Mouse (Mus musculus) heart, adult 2 months (tissue): ENCODE data around the gene Slc47a2. TPM values are rescaled to one million over a fixed set of nuclear protein-coding genes. Genes with fewer than 3 reads are reported as not detected.

ENCODE experiments used
- DNase-seq, 2 experiments: peaks; one replicate each; pipeline ENCODE4 v3.0.0; 2021
- H3K27ac ChIP-seq: fragments of 200-600 bp; 2 replicates; pipeline ENCODE4 v1.8.1; 2022
- H3K27me3 ChIP-seq: fragments of 200-500 bp; 2 replicates; pipeline ENCODE4 v1.6.1; 2012; ENCODE audit warnings: mild to moderate bottlenecking, low read length, inconsistent platforms, mixed read lengths; ENCODE audit not compliant: control insufficient read depth, insufficient read depth
- H3K36me3 ChIP-seq: fragments of 200-500 bp; 2 replicates; pipeline ENCODE4 v1.6.1; 2012; ENCODE audit warnings: low read length, inconsistent platforms; ENCODE audit not compliant: control insufficient read depth, insufficient read depth
- H3K4me1 ChIP-seq: fragments of 200-500 bp; 2 replicates; pipeline ENCODE4 v1.6.1; 2011; ENCODE audit warnings: low read length; ENCODE audit not compliant: control insufficient read depth, insufficient read depth
- H3K4me3 ChIP-seq: fragments of 200-600 bp; 2 replicates; pipeline ENCODE4 v1.8.1; 2022
- H3K79me2 ChIP-seq: fragments of 200-500 bp; replicated peaks from 2 replicates; pipeline ENCODE4 v1.6.1; 2012; ENCODE audit warnings: mild to moderate bottlenecking, inconsistent platforms, low read length, moderate library complexity, mixed read lengths; ENCODE audit not compliant: control insufficient read depth, insufficient read depth
- H3K9ac ChIP-seq: fragments of 200-500 bp; 2 replicates; pipeline ENCODE4 v1.6.1; 2012; ENCODE audit warnings: low read depth, mild to moderate bottlenecking, control low read depth, inconsistent platforms, low read length, mixed read lengths
- CTCF ChIP-seq: fragments of 200-600 bp; IDR thresholded peaks from 2 replicates; pipeline ENCODE4 v1.8.1; 2022; ENCODE audit warnings: antibody characterized with exemption, mild to moderate bottlenecking, moderate library complexity
- EP300 ChIP-seq: fragments of 200-500 bp; IDR thresholded peaks from 2 replicates; pipeline ENCODE4 v1.6.1; 2011; ENCODE audit warnings: low read depth, low read length, control low read depth; ENCODE audit not compliant: insufficient read depth
- POLR2A ChIP-seq: fragments of 200-500 bp; IDR thresholded peaks from 2 replicates; pipeline ENCODE4 v1.6.1; 2011; ENCODE audit warnings: mild to moderate bottlenecking, low read depth, low read length, control low read depth; ENCODE audit not compliant: insufficient read depth
- WGBS: fragments of 180-500 bp; shearing (Covaris S2); methylation state at CpG from one replicate; pipeline ENCODE4 v1.1.7; 2018; 5-methylcytosine and 5-hydroxymethylcytosine counted together
- intact Hi-C: fragments of 180-260 bp; cut with DNase I; formaldehyde crosslinking; loops from one replicate; pipeline ENCODE4 v1.15.1; 2025
- polyA plus RNA-seq: library from polyadenylated mRNA; depleted of rRNA; stranded (reverse); fragments of >200 nt; gene quantifications from 2 replicates; pipeline ENCODE4 v1.2.3, GENCODE M21; 2012; rRNA removed
- total RNA-seq, 2 experiments: library from RNA; stranded (reverse); gene quantifications; 2 replicates each; pipeline ENCODE4 v1.2.3; 2021

Slc47a2 gene
- total and polyA plus RNA-seq, 3 experiments: 0.04 TPM; not detected in 2

GRCm38 (mm10) chr11:61252807-61253206, 89.9 kb downstream of the Slc47a2 start:
- TF ChIP-seq CTCF (no peak), POLR2A (no peak), EP300 (no peak)

DNA sequence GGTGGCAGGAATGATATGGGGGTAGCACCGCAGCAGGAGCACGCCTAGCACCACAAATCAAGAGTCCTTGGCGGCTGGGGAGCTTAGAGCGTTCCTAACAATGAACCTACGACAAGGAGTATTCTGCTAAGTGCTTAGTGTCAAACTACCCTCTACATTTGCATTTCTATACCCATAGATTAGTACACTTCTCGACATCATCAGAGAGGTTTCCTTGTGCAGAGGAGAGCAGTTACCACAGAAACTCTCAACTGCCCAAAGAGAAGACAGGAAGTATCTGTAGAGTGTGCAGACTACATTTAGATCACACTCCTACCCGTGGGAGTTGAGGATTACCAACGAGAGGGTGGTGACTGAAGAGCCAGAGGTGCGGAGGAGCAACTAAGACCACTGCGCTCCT, 90.9 kb downstream of the Slc47a2 start:
- TF ChIP-seq CTCF: no peak
- no peak for TF ChIP-seq EP300
- no peak for TF ChIP-seq POLR2A
- no peaks in the 10 kb centered on the region for H3K4me1 ChIP-seq
- no peaks in the 10 kb centered on the region; the same call in 1 of the 2 replicates for H3K36me3 ChIP-seq
- H3K27me3 ChIP-seq: no peaks in the 10 kb centered on the region
- intact Hi-C loops: no loop called here
- DNase-seq: no peak
- WGBS: 85% methylated on average over 10 of the region's 10 CpGs
- no peak overlapping the region for H3K27ac ChIP-seq
- H3K4me3 ChIP-seq: no peak overlapping the region
- H3K79me2 ChIP-seq: no peaks in the 10 kb centered on the region
- no peak overlapping the region for H3K9ac ChIP-seq

More at GRCm38 (mm10) chr11:61252807-61253206, 89.9 kb downstream of the Slc47a2 start:
- Histone ChIP-seq H3K27ac (no peak overlapping the region), H3K36me3 (no peaks in the 10 kb centered on the region; the same call in 1 of the 2 replicates), H3K9ac (no peak overlapping the region), H3K4me3 (no peak overlapping the region), H3K79me2 (no peaks in the 10 kb centered on the region), H3K4me1 (no peaks in the 10 kb centered on the region), H3K27me3 (no peaks in the 10 kb centered on the region)
- no peak for DNase-seq
- 54% methylated on average over 12 of the region's 12 CpGs for WGBS
- intact Hi-C loops: no loop called here

Other genes with a start within 250 kb of the Slc47a2 start
- under 1 TPM; 0.25 to 0.70 TPM for gene Tnfrsf13b, start 216.1 kb downstream of the Slc47a2 start, total RNA-seq
- gene Tnfrsf13b, start 216.1 kb downstream of the Slc47a2 start, polyA plus RNA-seq: 1.5 and 4.4 TPM in 2 replicates
- gene Usp22, start 167.8 kb downstream of the Slc47a2 start, total RNA-seq: 10 to 100 TPM; 21.7 to 27.1 TPM
- 22.6 and 26.7 TPM in 2 replicates for gene Usp22, start 167.8 kb downstream of the Slc47a2 start, polyA plus RNA-seq
- 1 to 10 TPM; 1.0 to 1.6 TPM for gene Aldh3a1, start 135.3 kb downstream of the Slc47a2 start, total RNA-seq
- 1.1 and 3.3 TPM in 2 replicates for gene Aldh3a1, start 135.3 kb downstream of the Slc47a2 start, polyA plus RNA-seq
- gene Aldh3a2, start 75.4 kb downstream of the Slc47a2 start, total RNA-seq: 10 to 100 TPM; 33.8 to 36.4 TPM
- gene Aldh3a2, start 75.4 kb downstream of the Slc47a2 start, polyA plus RNA-seq: 26.2 and 40.9 TPM in 2 replicates
- gene Slc47a1, start 35.5 kb upstream of the Slc47a2 start, total RNA-seq: 10 to 100 TPM; 27.7 to 32.0 TPM
- gene Slc47a1, start 35.5 kb upstream of the Slc47a2 start, polyA plus RNA-seq: 51.1 and 92.7 TPM in 2 replicates
- gene Rnf112, start 111.3 kb upstream of the Slc47a2 start, total RNA-seq: under 1 TPM; 0.10 to 0.30 TPM
- gene Rnf112, start 111.3 kb upstream of the Slc47a2 start, polyA plus RNA-seq: 0.15 and 0.18 TPM in 2 replicates
- 10 to 100 TPM; 18.4 to 22.9 TPM for gene Mfap4, start 142.6 kb upstream of the Slc47a2 start, total RNA-seq
- 125 and 143 TPM in 2 replicates for gene Mfap4, start 142.6 kb upstream of the Slc47a2 start, polyA plus RNA-seq
- gene Mapk7, start 151.5 kb upstream of the Slc47a2 start, total RNA-seq: 1 to 10 TPM; 5.5 to 6.0 TPM
- 11.9 and 12.6 TPM in 2 replicates for gene Mapk7, start 151.5 kb upstream of the Slc47a2 start, polyA plus RNA-seq
- 1 to 10 TPM; 8.0 to 9.3 TPM for gene B9d1, start 162.3 kb upstream of the Slc47a2 start, total RNA-seq
- 10.6 and 15.6 TPM in 2 replicates for gene B9d1, start 162.3 kb upstream of the Slc47a2 start, polyA plus RNA-seq
- gene Epn2, start 236.8 kb upstream of the Slc47a2 start, total RNA-seq: 10 to 100 TPM; 23.1 to 24.9 TPM
- 20.4 and 29.2 TPM in 2 replicates for gene Epn2, start 236.8 kb upstream of the Slc47a2 start, polyA plus RNA-seq